Mouse (Mus musculus): ENCODE data around the gene Vwc2.

Vwc2 gene

DNA sequence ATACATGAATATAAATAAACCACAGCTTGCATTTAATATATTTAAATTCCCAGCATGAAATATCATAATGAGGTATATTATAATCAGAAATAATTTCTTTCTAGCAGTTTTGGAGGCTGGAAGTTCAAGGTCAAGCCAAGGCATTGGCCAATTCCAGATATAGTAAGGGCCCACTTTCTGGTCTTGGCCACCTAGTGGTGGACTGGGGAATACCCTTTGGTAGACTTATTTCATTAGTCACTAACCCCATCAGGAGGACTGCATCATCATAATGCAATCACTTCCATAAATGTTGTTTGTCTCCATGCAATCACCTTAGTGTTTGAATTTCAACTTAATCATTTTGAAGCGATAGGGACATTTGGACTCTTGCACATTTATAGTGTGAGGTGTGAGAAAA is 125.3 kb downstream of the Vwc2 start:
- no peak for DNase-seq (ENCODE audit: extremely low spot score, low spot score)

DNA sequence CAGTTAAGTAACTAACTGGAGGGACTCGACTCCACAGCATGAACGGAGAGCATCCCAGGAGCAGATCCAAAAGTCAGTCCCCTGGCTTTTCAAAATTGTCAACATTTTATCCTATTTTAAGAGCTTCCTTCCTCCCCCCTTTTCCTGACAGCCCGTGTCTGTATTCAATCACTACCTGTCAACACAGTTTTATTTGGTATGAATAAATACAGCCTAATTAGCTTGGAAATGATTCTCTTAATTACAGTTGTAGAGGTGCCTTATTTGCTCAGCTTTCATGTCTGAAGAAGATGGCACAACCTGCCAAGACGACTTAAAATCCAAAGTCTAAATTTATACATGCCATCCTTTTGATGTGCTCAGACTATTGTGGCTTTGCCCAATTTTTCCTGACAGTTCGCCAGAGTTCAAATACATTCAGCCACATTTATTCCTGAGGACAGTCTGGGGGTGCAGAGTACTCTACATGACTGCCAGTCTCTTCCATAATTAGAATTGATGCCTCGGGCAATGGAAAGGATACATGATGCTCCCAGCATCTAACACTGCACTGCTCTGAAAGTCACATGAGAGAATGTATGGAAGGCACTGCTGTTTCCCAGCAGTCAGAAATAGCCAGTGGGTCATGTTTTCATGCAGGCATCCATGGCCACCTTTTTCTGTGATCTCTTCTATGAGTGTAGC is 128.8 kb downstream of the Vwc2 start:
- DNase-seq (ENCODE audit: extremely low spot score, low spot score) = no peak

DNA sequence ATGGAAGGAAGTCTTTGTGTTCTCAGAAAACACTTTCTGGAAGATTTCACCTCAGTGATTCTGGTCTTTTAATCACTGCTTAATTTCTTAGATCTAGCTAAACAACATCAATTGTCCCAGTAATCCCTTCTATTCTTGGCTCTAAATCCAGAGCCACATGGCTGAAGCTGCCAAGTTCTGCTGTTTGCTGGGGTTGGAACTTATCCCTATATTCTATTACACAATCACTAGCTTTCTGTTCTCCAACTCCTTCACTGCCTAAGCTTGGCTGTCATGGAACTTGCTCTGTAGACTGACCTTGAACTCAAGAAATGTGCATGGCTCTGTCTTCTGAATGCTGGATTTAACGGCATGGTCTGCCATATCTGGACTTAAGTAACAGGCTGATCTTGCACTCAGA is 143.3 kb downstream of the Vwc2 start:
- DNase-seq (ENCODE audit: extremely low spot score, low spot score) = no peak

DNA sequence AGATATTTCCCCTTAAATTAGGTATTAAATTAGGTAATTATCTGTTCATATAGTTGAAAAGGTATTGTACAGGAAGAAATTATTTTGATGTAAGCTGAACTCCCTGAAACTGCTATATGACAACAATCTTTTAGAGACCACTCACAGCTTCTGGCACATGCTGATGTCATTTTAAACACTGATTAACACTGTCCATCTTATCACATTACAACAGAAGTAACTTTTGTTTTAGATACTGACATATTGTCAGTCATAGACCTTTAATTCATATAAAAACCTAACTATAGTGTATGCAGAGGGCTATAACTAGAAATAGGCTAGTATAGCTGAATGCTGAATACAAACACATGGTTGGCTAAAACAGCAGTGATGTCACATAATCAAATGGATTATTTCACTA is 166.1 kb downstream of the Vwc2 start:
- no peak for DNase-seq (ENCODE audit: extremely low spot score, low spot score)

DNA sequence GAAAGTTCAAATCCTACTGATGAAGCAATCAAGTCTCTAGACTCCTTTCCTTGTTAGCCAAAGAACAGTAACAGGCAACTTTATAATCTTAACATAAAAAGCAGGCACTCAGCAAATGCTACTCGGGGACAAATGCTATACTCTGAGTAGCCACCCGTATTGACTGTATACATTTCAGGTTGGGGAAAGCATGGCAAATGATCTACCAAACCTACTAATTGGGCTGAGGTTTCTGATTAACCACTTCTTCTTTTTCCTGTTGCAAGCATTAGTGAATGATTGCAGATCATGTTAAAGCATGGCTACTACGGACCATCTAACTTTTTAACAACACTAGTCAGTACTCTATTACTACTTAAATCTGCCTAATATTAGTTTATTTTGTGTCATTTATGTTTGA is 169.5 kb downstream of the Vwc2 start:
- DNase-seq (ENCODE audit: extremely low spot score, low spot score) = no peak

All from neural tube, embryonic 10.5 days (tissue).